Mouse (Mus musculus): Measurements from ENCODE around the gene Tns2.
"Not testable (repeated sequence)": the region's sequence is repeated elsewhere in the genome, so short reads cannot be mapped to it uniquely, and the experiment has no call there.

Gene Tns2

DNA sequence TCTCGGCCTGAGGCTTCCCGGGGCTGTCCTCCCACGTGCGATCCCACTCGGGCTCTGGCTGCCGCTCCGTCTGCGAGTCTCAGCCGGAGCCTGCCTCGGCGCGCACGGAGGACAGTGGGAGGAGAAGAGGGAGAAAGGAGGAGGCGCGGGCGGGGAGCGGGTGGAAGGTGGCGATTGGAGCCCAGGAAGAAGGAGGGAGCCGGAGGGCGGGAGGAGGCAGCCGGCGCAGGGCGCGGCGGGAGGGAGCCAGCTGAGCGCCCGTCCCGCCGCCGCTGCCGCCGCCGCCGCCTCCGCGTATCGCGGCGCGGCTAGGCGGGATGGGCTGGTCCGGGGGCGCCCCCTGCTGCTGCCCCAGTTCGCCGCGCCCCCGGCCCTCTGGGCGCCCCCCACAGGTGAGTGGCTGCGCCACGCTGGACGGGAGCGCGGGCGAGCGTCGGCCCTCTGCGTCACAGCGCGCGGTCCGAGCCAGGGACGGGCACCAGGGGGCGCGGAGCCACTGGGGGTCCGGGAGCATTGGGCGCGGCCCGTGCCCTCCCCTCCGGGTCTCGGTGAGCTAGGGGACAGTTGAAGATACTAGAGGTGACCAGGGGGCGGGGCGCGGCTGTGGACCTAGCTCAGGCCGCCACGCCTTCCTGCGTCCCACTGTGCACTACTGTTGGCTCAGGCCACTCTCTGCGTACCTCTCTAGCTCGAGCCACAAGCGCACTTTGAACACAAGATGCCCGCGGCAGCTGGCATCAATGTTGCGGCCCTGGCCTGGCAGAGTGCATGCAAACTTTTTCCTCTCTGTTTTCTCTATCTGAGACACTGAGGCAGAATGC lies at the start of gene Tns2:
TSS of gene Tns2 (plus strand) at position 253 of the 821 bp plus-strand sequence.
- no peak for DNase-seq (ENCODE audit: low read depth, low spot score)

GRCm38 (mm10) chr15:102051920-102052683 lies 48.1 kb upstream of the Tns2 start:
- DNase-seq (ENCODE audit: low read depth, low spot score): no peak

DNA sequence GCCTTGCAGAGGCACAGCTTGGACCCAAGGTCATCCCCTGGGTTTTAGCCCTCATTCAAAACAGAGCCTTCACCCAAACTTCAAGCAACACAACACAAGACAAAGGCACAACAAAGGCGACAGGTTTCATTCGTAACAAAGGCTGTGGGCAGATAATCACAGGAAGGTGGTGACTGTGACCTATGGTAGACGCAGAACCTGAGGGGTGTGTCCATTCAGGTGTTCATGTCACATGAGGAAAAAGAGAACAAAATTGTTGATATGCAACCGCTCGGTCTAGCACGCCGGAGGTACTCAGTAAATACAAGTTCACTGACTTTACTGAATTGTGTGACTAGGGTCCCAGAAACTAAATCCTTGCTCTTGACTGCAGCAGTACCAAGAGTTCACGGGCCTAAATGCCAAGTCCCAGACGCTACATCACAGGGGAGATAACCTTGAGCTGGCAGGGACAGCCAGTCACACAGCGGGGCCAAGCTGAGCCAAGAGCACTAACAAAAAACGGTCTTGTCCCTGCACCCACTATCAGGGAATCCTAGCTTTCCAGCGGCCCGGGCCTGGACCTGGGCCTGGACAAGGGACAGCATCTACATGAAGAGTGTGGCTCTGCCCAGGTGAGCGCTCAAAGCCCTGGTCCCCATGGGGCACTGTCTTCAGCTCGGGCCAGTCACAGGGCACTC lies 43.6 kb upstream of the Tns2 start:
- DNase-seq (ENCODE audit: low read depth, low spot score): no peak

- peak; percentile 62 for DNase-seq (ENCODE audit: low read depth, low spot score)
These were observed 34.4 kb upstream of the Tns2 start for GRCm38 (mm10) chr15:102065661-102066325.

DNA sequence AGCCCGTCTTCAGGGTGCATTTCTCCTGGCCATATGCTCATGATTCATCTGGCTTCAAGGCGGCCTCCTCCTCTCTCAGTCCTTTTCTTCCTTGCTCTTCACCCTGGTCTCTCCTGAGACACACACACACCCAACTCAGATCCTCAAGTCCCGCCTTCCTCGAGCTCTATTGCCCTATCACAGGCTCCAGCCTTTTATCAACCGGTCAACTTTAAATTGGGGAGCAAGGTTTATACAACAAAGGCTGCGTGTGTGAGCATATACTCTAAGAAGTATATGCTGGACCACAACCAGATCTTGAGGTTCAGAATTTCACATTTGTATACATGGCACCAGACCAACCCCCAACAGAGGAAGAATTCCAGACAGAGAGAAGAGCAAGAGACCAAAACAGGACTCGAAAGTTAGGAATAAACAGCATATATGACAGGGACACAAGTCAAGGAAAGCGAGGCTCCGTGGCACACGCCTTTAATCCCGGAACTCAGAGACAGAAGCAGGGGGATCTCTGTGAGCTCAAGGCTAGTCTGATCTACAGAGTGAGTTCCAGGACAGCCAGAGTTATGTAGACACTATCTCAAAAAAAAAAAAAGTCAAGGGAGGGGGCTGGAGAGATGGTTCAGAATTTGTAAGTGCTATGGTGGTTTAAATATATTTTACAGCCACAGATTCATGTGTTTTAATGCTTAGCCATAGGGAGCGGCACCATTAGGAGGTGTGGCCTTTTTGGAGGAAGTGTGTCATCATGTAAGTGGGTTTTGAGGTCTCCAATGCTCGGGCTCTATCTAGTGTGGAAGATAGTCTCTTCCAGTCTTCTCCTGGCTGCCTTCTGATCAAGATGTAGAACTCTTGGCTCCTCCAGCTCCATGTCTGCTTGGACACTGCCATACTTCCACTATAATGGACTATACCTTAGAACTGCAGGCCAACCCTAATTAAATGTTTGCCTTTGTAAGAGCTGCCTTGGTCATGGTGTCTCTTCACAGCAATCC lies 29.4 kb upstream of the Tns2 start:
- DNase-seq (ENCODE audit: low read depth, low spot score): no peak

GRCm38 (mm10) chr15:102072963-102073558 lies 27.2 kb upstream of the Tns2 start:
- DNase-seq (ENCODE audit: low read depth, low spot score): no peak

- DNase-seq (ENCODE audit: low read depth, low spot score): peak; percentile 97
These were observed 26.6 kb upstream of the Tns2 start, which contains the start of gene Eif4b for GRCm38 (mm10) chr15:102073559-102074069. TSS of gene Eif4b (plus strand) at chr15:102073773.

GRCm38 (mm10) chr15:102074070-102074731 lies 26.0 kb upstream of the Tns2 start:
- peak; percentile 35 for DNase-seq (ENCODE audit: low read depth, low spot score)

DNA sequence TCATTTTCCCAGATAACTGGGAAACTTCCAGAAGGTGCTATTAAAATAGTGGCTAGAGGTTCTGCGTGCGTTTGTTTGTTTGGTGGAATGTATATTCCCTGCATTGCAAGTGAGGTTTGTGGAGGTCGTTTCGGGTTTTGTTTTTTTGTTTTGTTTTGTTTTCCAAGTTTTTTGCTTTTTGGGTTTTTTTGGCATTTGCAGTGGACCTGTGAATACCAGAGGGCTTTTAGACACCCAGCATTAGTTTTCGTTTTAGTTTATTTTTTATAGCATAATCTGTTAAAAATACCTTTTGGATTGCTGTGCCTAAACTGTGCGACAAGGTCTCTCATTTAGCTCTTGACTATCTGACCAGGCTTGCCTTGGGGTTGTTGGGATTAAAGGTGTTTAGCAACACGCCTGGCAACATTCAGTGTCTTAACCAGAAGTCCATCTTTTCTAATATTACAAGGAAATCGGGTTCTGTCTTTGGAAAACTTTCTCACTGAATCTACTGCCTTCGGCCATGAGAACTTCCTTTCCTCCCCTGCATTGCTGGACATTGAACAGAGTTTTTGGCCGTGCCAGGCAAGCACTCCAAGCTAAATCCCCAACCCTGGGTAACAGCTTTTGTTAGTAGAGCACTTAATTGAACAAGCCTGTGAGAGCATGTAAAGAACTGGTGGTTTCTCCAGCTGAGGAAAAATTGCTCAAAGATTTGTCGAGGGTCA lies 25.2 kb upstream of the Tns2 start:
- no peak for DNase-seq (ENCODE audit: low read depth, low spot score)

DNA sequence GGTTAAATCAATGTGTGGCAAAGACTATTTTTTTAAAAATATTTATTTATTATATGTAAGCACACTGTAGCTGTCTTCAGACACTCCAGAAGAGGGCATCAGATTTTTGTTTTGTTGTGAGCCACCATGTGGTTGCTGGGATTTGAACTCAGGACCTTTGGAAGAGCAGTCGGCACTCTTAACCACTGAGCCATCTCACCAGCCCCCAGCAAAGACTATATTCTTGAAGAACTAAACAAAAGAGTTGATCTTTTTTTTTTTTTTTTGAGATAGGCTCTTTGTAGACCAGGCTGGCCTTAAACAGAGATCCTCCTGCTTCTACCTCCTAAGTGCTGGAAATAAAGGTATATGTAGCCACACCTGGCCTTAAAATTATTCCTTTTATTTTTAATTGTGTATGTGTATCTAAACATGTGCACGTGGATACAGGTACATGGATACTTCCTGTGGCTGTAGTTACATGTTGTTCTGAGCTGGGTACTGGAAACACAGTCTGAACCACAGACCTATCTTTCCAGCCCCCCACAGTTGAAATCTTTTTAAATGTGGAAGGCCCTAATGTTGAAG lies 23.0 kb upstream of the Tns2 start:
- DNase-seq (ENCODE audit: low read depth, low spot score): no peak

- DNase-seq (ENCODE audit: low read depth, low spot score): no peak
These were observed 21.0 kb upstream of the Tns2 start for GRCm38 (mm10) chr15:102079221-102079620.

DNA sequence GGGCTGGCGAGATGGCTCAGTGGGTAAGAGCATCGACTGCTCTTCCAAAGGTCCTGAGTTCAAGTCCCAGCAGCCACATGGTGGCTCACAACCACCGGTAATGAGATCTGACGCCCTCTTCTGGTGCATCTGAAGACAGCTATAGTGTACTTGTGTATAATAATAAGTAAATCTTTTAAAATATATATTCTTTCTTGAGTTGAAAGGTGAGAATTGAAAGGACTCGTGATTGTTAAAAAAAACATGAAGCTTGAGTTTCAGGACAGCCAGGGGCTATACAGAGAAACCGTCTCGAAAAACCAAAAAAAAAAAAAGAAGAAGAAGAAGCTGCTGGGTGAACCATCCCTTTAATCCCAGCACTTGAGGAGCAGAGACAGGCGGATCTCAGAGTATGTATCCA lies 20.3 kb upstream of the Tns2 start:
- DNase-seq (ENCODE audit: low read depth, low spot score): not testable (repeated sequence)

- no peak for DNase-seq (ENCODE audit: low read depth, low spot score)
These were observed 19.8 kb upstream of the Tns2 start for GRCm38 (mm10) chr15:102080429-102080828.

GRCm38 (mm10) chr15:102082148-102082547 lies 18.1 kb upstream of the Tns2 start:
- DNase-seq (ENCODE audit: low read depth, low spot score): no peak

GRCm38 (mm10) chr15:102083028-102083427 lies 17.2 kb upstream of the Tns2 start:
- DNase-seq (ENCODE audit: low read depth, low spot score): no peak

- no peak for DNase-seq (ENCODE audit: low read depth, low spot score)
These were observed 10.2 kb upstream of the Tns2 start for GRCm38 (mm10) chr15:102089914-102090585.

DNA sequence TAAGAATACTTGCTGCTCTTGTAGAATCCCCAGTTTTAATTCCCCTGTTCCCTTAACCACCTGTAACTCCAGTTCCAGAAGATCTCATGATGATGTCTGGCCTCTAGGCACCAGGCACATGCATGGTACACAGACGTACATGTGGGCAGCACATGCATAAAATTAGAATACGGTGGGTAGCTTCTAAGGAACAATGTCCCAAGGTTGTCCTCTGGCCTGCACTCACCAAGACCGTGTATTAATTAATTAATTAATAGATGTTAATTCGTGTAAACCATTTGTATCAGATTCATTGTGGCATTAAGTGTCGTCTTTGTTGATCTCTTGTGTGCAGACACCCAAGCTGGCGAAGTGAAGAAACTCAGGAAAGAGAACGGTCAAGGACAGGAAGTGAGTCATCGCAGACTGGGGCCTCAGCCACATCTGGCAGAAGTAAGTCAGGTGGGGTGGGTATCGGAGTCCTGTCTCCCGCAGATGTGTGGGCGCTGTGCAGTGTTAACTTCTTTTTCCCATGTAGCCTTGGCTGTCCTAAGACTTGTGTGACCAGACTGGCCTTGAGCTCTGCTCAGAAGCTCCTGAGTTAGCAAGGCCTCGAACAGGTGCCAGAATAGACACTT lies 9.0 kb upstream of the Tns2 start:
- DNase-seq (ENCODE audit: low read depth, low spot score): no peak

Measured in c-Kit-negative CD71-positive TER-119-positive erythroid progenitor cells, embryonic 14.5 days (primary cell).